Mouse (Mus musculus) limb, embryonic 10.5 days (tissue): ENCODE data around the gene Ppm1l. TPM values are rescaled to one million over a fixed set of nuclear protein-coding genes. Genes with fewer than 3 reads are reported as not detected.
"Not testable (repeated sequence)": the region's sequence is repeated elsewhere in the genome, so short reads cannot be mapped to it uniquely, and the experiment has no call there.

Experiments used
- DNase-seq: peaks from one replicate; pipeline ENCODE4 v3.0.0-alpha.2; 2017; ENCODE audit warnings: low spot score
- H3K27ac ChIP-seq: fragments of 300-500 bp; sonication (generic); 2 replicates; pipeline ENCODE4 v1.5.1; 2016; ENCODE audit warnings: mild to moderate bottlenecking
- H3K27me3 ChIP-seq: fragments of 300-500 bp; sonication (generic); 2 replicates; pipeline ENCODE4 v1.6.1; 2016; ENCODE audit warnings: low read depth, mild to moderate bottlenecking; ENCODE audit not compliant: poor library complexity, severe bottlenecking
- H3K36me3 ChIP-seq: fragments of 300-500 bp; sonication (generic); 2 replicates; pipeline ENCODE4 v1.6.1; 2016; ENCODE audit warnings: mild to moderate bottlenecking, moderate library complexity
- H3K4me1 ChIP-seq: fragments of 300-500 bp; sonication (generic); 2 replicates; pipeline ENCODE4 v1.6.1; 2016
- H3K4me3 ChIP-seq: fragments of 300-500 bp; sonication (generic); 2 replicates; pipeline ENCODE4 v1.5.1; 2016; ENCODE audit warnings: mild to moderate bottlenecking, moderate library complexity
- H3K9me3 ChIP-seq: fragments of 300-500 bp; sonication (generic); replicated peaks from 2 replicates; pipeline ENCODE4 v1.6.1; 2016; ENCODE audit warnings: mild to moderate bottlenecking
- WGBS: fragments of 180-500 bp; shearing (Covaris S2); methylation state at CpG from one replicate; pipeline ENCODE4 v1.1.7; 2016; 5-methylcytosine and 5-hydroxymethylcytosine counted together
- polyA plus RNA-seq: library from polyadenylated mRNA; unstranded; fragments of >200 nt; fragmentation: Nextera tagmentation; extraction: Ambion mirVana; gene quantifications from 2 replicates; pipeline ENCODE4 v1.2.1, GENCODE M21; 2016

Gene Ppm1l
- polyA plus RNA-seq, 1 experiment from 2014 or later = 9.5 TPM

GRCm38 (mm10) chr3:69361487-69362349 is 45.1 kb downstream of the Ppm1l start:
- DNase-seq = no peak
- H3K27ac ChIP-seq = no peak overlapping the region
- H3K36me3 ChIP-seq = no peaks in the 10 kb centered on the region
- H3K9me3 ChIP-seq = no peaks in the 10 kb centered on the region
- WGBS = 85% methylated on average over 13 of the region's 13 CpGs
- peaks cover 15% of the 10 kb centered on the region; the same call in 1 of the 2 replicates for H3K4me1 ChIP-seq
- no peaks in the 10 kb centered on the region for H3K27me3 ChIP-seq
- no peak overlapping the region for H3K4me3 ChIP-seq

GRCm38 (mm10) chr3:69362350-69362790 is 45.7 kb downstream of the Ppm1l start:
- H3K4me1 ChIP-seq = peaks cover 15% of the 10 kb centered on the region; the same call in 1 of the 2 replicates
- 80% methylated on average over 5 of the region's 5 CpGs for WGBS

GRCm38 (mm10) chr3:69362906-69363305 is 46.2 kb downstream of the Ppm1l start:
- H3K4me3 ChIP-seq = no peak overlapping the region
- no peaks in the 10 kb centered on the region for H3K27me3 ChIP-seq
- no peak overlapping the region for H3K27ac ChIP-seq
- H3K36me3 ChIP-seq = no peaks in the 10 kb centered on the region
- peaks cover 13% of the 10 kb centered on the region; the same call in 1 of the 2 replicates for H3K4me1 ChIP-seq
- no peak for DNase-seq
- 87% methylated on average over 4 of the region's 4 CpGs for WGBS
- H3K9me3 ChIP-seq = no peaks in the 10 kb centered on the region

More at GRCm38 (mm10) chr3:69362350-69362790, 45.7 kb downstream of the Ppm1l start:
- Histone ChIP-seq H3K27ac (no peak overlapping the region), H3K36me3 (no peaks in the 10 kb centered on the region), H3K9me3 (no peaks in the 10 kb centered on the region), H3K4me3 (no peak overlapping the region), H3K27me3 (no peaks in the 10 kb centered on the region)
- DNase-seq = no peak

- 84% methylated on average over 6 of the region's 6 CpGs for WGBS
- Histone ChIP-seq H3K27me3 (no peaks in the 10 kb centered on the region), H3K9me3 (no peaks in the 10 kb centered on the region), H3K4me3 (no peak overlapping the region), H3K4me1 (peaks cover 3% of the 10 kb centered on the region; the same call in 1 of the 2 replicates), H3K36me3 (no peaks in the 10 kb centered on the region), H3K27ac (no peak overlapping the region)
- no peak for DNase-seq
Observed at GRCm38 (mm10) chr3:69364151-69364550, 47.5 kb downstream of the Ppm1l start.

DNA sequence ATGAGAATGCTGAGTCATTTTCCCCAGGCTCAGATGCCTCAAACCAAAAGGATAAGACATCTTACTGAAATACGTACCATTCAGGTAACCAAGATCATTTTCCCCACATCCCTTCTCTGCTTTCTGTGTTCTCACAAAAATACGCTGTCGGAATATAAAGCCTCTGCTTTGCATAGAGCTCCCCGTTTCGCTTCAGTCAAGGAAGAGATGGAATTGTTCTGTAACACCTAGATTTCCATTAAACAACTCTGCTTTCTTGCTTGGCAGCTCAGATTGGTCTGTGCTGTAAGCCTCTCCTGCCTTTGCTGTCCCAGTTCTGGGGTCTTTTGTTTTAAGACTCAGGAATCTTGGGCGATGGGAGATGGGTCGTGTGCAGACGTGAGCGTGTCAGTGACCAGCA is 51.3 kb downstream of the Ppm1l start:
- Histone ChIP-seq H3K27me3 (no peaks in the 10 kb centered on the region), H3K4me1 (peaks cover 3% of the 10 kb centered on the region; the same call in 1 of the 2 replicates), H3K36me3 (no peaks in the 10 kb centered on the region), H3K9me3 (no peaks in the 10 kb centered on the region), H3K4me3 (no peak overlapping the region), H3K27ac (no peak overlapping the region)
- no peak for DNase-seq
- 92% methylated on average over 9 of the region's 9 CpGs for WGBS

DNA sequence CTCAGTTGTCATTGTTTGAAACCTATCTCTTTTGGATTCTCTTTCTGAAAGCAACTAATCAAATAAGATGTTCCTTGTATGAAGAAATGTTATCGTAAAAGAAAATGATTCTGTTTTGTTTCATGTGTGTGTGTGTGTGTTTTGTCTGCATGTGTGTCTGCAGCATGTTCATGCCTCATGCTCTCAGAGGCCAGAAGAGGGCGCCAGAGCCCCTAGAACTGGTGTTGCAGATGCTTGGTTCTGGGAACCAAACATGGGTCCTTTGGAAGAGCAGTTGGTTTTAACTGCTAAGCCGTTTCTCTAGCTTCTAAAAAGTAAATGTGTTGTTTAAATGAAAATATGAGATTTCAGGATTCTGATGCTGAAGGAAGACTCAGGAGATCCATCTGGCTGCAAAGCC is 56.1 kb downstream of the Ppm1l start:
- no peaks in the 10 kb centered on the region for H3K36me3 ChIP-seq
- no peaks in the 10 kb centered on the region for H3K4me1 ChIP-seq
- H3K27me3 ChIP-seq = no peaks in the 10 kb centered on the region
- 82% methylated on average over 3 of the region's 3 CpGs for whole genome bisulfite sequencing
- no peaks in the 10 kb centered on the region for H3K9me3 ChIP-seq
- DNase-seq = no peak
- H3K4me3 ChIP-seq = no peak overlapping the region
- H3K27ac ChIP-seq = no peak overlapping the region

GRCm38 (mm10) chr3:69373544-69374306 is 57.1 kb downstream of the Ppm1l start:
- 89% methylated on average over 10 of the region's 10 CpGs for WGBS
- Histone ChIP-seq H3K4me3 (no peak overlapping the region), H3K9me3 (no peaks in the 10 kb centered on the region), H3K4me1 (no peaks in the 10 kb centered on the region), H3K27me3 (no peaks in the 10 kb centered on the region), H3K27ac (no peak overlapping the region), H3K36me3 (no peaks in the 10 kb centered on the region)
- DNase-seq = no peak

DNA sequence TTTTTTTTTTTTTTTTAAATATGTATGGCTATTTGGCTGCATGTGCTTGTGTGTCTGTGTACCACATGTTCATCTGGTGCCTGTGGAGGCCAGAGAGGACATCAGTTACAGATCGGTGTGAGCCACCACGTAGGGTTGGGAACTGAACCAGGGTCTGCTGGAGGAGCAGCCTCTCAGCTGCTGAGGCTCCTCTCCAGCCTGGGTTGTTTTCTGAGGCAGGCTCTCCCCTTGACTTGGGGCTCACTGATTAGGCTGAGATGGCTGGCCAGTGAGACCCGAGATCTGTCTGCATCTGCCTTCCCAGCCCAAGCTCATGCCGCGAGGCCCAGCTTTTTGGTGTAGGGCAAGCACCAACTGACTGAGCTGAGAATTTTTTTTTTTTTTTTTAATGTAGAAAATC is 57.9 kb downstream of the Ppm1l start:
- DNase-seq = no peak
- H3K4me1 ChIP-seq = no peaks in the 10 kb centered on the region
- no peak overlapping the region for H3K4me3 ChIP-seq
- no peaks in the 10 kb centered on the region for H3K27me3 ChIP-seq
- no peak overlapping the region for H3K27ac ChIP-seq
- 91% methylated on average over 5 of the region's 5 CpGs for WGBS
- H3K36me3 ChIP-seq = no peaks in the 10 kb centered on the region
- H3K9me3 ChIP-seq = no peaks in the 10 kb centered on the region

DNA sequence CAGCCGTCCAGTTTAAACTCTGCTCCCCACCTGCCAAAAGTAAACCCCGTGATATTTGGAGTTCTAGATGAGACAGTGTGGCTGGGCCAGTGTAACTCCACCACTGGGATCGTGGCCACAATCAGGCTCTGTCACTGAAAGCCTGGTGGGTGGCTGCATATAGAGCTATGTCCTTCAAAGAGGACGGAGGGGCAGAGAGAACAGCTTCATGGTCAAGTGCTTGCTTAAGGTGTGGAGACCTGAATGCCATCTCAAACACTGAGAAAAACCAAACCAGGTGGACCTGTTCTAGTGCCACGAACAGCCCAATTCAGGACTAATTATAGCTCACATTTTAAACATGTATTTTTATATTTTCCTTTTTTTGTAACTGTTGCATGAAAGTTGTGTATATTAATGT is 58.3 kb downstream of the Ppm1l start:
- no peaks in the 10 kb centered on the region for H3K4me1 ChIP-seq
- no peak for DNase-seq
- no peaks in the 10 kb centered on the region for H3K36me3 ChIP-seq
- H3K4me3 ChIP-seq = no peak overlapping the region
- H3K27ac ChIP-seq = no peak overlapping the region
- WGBS = 90% methylated on average over 5 of the region's 5 CpGs
- H3K9me3 ChIP-seq = no peaks in the 10 kb centered on the region
- H3K27me3 ChIP-seq = no peaks in the 10 kb centered on the region

- WGBS = 86% methylated on average over 3 of the region's 4 CpGs
- Histone ChIP-seq H3K4me3 (no peak overlapping the region), H3K27ac (no peak overlapping the region), H3K9me3 (no peaks in the 10 kb centered on the region), H3K36me3 (no peaks in the 10 kb centered on the region), H3K27me3 (no peaks in the 10 kb centered on the region), H3K4me1 (peaks cover 12% of the 10 kb centered on the region)
- no peak for DNase-seq
Observed at GRCm38 (mm10) chr3:69381213-69381612, 64.6 kb downstream of the Ppm1l start.

DNA sequence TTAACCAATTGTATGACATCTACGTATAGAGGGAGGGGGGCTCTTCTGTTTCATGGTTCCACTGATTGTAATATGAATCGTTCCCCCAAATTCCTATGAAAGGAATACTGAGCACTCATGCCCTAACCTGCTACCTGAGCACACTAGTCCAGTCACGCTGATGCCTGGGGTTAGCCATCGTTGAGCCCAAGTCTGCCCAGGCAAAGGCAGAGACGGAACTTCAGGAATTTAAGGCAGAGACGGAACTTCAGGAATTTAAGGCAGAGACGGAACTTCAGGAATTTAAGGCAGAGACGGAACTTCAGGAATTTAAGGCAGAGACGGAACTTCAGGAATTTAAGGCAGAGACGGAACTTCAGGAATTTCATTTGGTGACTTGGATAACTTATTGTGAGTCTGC is 75.2 kb downstream of the Ppm1l start:
- not testable (repeated sequence) for H3K27me3 ChIP-seq, DNase-seq, H3K27ac ChIP-seq, H3K4me3 ChIP-seq, H3K4me1 ChIP-seq, H3K9me3 ChIP-seq, H3K36me3 ChIP-seq
- WGBS = 87% methylated on average over 10 of the region's 10 CpGs

DNA sequence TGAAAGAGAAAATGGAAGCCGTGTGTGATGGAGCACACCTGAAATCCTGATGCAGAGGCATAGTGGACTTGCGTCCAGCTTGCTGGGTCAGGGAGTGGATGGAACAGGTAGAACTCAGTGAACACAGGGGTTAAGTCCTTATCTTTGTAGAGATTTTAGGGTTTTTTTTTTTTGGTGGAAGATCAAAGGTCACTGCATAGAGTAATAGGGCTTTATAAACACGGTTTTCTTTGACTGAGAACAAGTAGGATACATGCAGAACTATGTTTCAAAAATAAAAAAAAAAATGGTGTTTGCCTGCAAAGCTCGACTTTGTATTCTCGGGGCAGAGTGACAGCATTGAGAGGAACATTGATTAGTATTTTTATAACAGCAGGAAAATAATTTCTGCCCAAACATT is 75.6 kb downstream of the Ppm1l start:
- Histone ChIP-seq H3K4me3 (no peak overlapping the region), H3K4me1 (no peaks in the 10 kb centered on the region), H3K9me3 (no peaks in the 10 kb centered on the region), H3K27me3 (no peaks in the 10 kb centered on the region), H3K27ac (no peak overlapping the region), H3K36me3 (no peaks in the 10 kb centered on the region)
- DNase-seq = no peak
- 93% methylated on average over 5 of the region's 5 CpGs for WGBS

DNA sequence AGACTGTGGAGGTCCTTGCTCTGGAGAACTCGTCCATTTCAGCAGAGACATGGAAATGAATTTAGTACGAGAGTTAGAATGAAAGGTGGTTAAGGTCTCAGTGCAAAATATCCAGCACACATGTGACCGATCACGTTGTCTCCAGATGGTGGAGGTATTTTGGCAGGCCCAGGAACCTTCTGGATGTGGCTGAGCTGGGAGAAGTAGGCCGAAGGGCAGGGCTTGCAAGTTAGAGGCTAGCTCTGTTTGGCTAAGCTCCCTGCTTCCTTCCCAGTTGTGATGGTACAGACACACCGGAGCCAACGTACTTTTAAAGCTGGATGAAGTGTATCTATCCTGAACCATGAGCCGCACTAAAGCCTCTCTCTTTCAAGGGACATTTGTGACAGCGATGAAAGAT is 76.4 kb downstream of the Ppm1l start:
- Histone ChIP-seq H3K4me1 (no peaks in the 10 kb centered on the region), H3K27me3 (no peaks in the 10 kb centered on the region), H3K27ac (no peak overlapping the region), H3K4me3 (no peak overlapping the region), H3K9me3 (no peaks in the 10 kb centered on the region), H3K36me3 (no peaks in the 10 kb centered on the region)
- DNase-seq = no peak
- WGBS = 95% methylated on average over 9 of the region's 9 CpGs
